Mouse (Mus musculus) stomach, embryonic 15.5 days (tissue): ENCODE data around the gene Wnk2. TPM values are rescaled to one million over a fixed set of nuclear protein-coding genes. Genes with fewer than 3 reads are reported as not detected.

Source experiments
- ATAC-seq: fragments of 200-750 bp; cut with Nextera tagmentation; 2 replicates; pipeline ENCODE4 v1.8.0; 2017; ENCODE audit warnings: low read depth, moderate number of reproducible peaks, moderate TSS enrichment; ENCODE audit not compliant: insufficient read depth, low FRiP score
- H3K27ac ChIP-seq: fragments of 300-500 bp; sonication (generic); 2 replicates; pipeline ENCODE4 v1.5.1; 2015; ENCODE audit warnings: mild to moderate bottlenecking, inconsistent platforms
- H3K27me3 ChIP-seq: fragments of 300-500 bp; sonication (generic); replicated peaks from 2 replicates; pipeline ENCODE4 v1.6.1; 2015; ENCODE audit warnings: inconsistent platforms
- H3K36me3 ChIP-seq: fragments of 300-500 bp; sonication (generic); 2 replicates; pipeline ENCODE4 v1.6.1; 2015; ENCODE audit warnings: inconsistent platforms
- H3K4me1 ChIP-seq: fragments of 300-500 bp; sonication (generic); 2 replicates; pipeline ENCODE4 v1.6.1; 2015; ENCODE audit warnings: inconsistent platforms
- H3K4me2 ChIP-seq: fragments of 300-500 bp; sonication (generic); 2 replicates; pipeline ENCODE4 v1.6.1; 2015; ENCODE audit warnings: mild to moderate bottlenecking, inconsistent platforms
- H3K4me3 ChIP-seq: fragments of 300-500 bp; sonication (generic); replicated peaks from 2 replicates; pipeline ENCODE4 v1.5.1; 2015; ENCODE audit warnings: inconsistent platforms
- H3K9ac ChIP-seq: fragments of 300-500 bp; sonication (generic); 2 replicates; pipeline ENCODE4 v1.6.1; 2015; ENCODE audit warnings: inconsistent platforms
- H3K9me3 ChIP-seq: fragments of 300-500 bp; sonication (generic); 2 replicates; pipeline ENCODE4 v1.6.1; 2016; ENCODE audit warnings: inconsistent platforms
- WGBS: fragments of 180-500 bp; shearing (Covaris S2); methylation state at CpG from one replicate; pipeline ENCODE4 v1.1.7; 2015; 5-methylcytosine and 5-hydroxymethylcytosine counted together
- polyA plus RNA-seq: library from polyadenylated mRNA; unstranded; fragments of >200 nt; fragmentation: Nextera tagmentation; extraction: Ambion mirVana; gene quantifications from 2 replicates; pipeline ENCODE4 v1.2.1, GENCODE M21; 2015

The Wnk2 gene
- polyA plus RNA-seq, 1 experiment from 2014 or later = 3.3 TPM

- no peak overlapping the region for H3K4me2 ChIP-seq
- peaks cover 7% of the 10 kb centered on the region for H3K4me1 ChIP-seq
- 82% methylated on average over 8 of the region's 8 CpGs for WGBS
- no peaks in the 10 kb centered on the region for H3K9me3 ChIP-seq
- no peak overlapping the region for H3K9ac ChIP-seq
- no peak overlapping the region for H3K4me3 ChIP-seq
- no peaks in the 10 kb centered on the region for H3K27me3 ChIP-seq
- ATAC-seq = no peak
- H3K36me3 ChIP-seq = no peaks in the 10 kb centered on the region
- H3K27ac ChIP-seq = no peak overlapping the region
These were observed 39.5 kb downstream of the Wnk2 start for GRCm38 (mm10) chr13:49108119-49108846.

- no peaks in the 10 kb centered on the region for H3K9me3 ChIP-seq
- no peak; the same call in 1 of the 2 replicates for ATAC-seq
- no peaks in the 10 kb centered on the region for H3K36me3 ChIP-seq
- H3K4me3 ChIP-seq = no peak overlapping the region
- no peaks in the 10 kb centered on the region for H3K27me3 ChIP-seq
- H3K9ac ChIP-seq = no peak overlapping the region
- 57% methylated on average over 1 of the region's 1 CpGs for WGBS
- peaks cover 12% of the 10 kb centered on the region for H3K4me1 ChIP-seq
- no peak overlapping the region for H3K4me2 ChIP-seq
- peak overlapping the region; percentile 58; the same call in 1 of the 2 replicates for H3K27ac ChIP-seq
These were observed 43.9 kb downstream of the Wnk2 start for GRCm38 (mm10) chr13:49103913-49104312.

GRCm38 (mm10) chr13:49103235-49103634 is 44.6 kb downstream of the Wnk2 start:
- 52% methylated on average over 7 of the region's 7 CpGs for WGBS
- no peak for ATAC-seq

GRCm38 (mm10) chr13:49100417-49100816 is 47.4 kb downstream of the Wnk2 start:
- peaks cover 12% of the 10 kb centered on the region for H3K4me1 ChIP-seq
- no peak overlapping the region for H3K4me3 ChIP-seq
- H3K27ac ChIP-seq = 0 out of 2 replicates have a peak overlapping the region, but pooled peaks have one; percentile 2
- peak; percentile 45; the same call in 1 of the 2 replicates for ATAC-seq
- H3K36me3 ChIP-seq = no peaks in the 10 kb centered on the region
- no peaks in the 10 kb centered on the region for H3K27me3 ChIP-seq
- no peaks in the 10 kb centered on the region for H3K9me3 ChIP-seq
- WGBS = 74% methylated on average over 1 of the region's 1 CpGs
- no peak overlapping the region for H3K4me2 ChIP-seq
- no peak overlapping the region for H3K9ac ChIP-seq

More at GRCm38 (mm10) chr13:49103235-49103634, 44.6 kb downstream of the Wnk2 start:
- no peak overlapping the region for H3K4me3 ChIP-seq
- no peak overlapping the region for H3K9ac ChIP-seq
- H3K27me3 ChIP-seq = no peaks in the 10 kb centered on the region
- H3K9me3 ChIP-seq = no peaks in the 10 kb centered on the region
- no peaks in the 10 kb centered on the region for H3K36me3 ChIP-seq
- H3K4me2 ChIP-seq = no peak overlapping the region
- peak overlapping the region; percentile 58; the same call in 1 of the 2 replicates for H3K27ac ChIP-seq
- H3K4me1 ChIP-seq = peaks cover 12% of the 10 kb centered on the region

GRCm38 (mm10) chr13:49096826-49097225 is 51.0 kb downstream of the Wnk2 start:
- no peaks in the 10 kb centered on the region for H3K36me3 ChIP-seq
- no peak for ATAC-seq
- no peak overlapping the region for H3K27ac ChIP-seq
- no peaks in the 10 kb centered on the region for H3K4me1 ChIP-seq
- no peaks in the 10 kb centered on the region for H3K9me3 ChIP-seq
- no peak overlapping the region for H3K9ac ChIP-seq
- no peaks in the 10 kb centered on the region for H3K27me3 ChIP-seq
- H3K4me3 ChIP-seq = no peak overlapping the region
- 86% methylated on average over 4 of the region's 4 CpGs for WGBS
- H3K4me2 ChIP-seq = no peak overlapping the region

GRCm38 (mm10) chr13:49094667-49095066 is 53.1 kb downstream of the Wnk2 start:
- ATAC-seq = no peak

GRCm38 (mm10) chr13:49093471-49093891 is 54.3 kb downstream of the Wnk2 start:
- no peaks in the 10 kb centered on the region for H3K27me3 ChIP-seq
- no peak overlapping the region for H3K4me3 ChIP-seq
- no peaks in the 10 kb centered on the region for H3K9me3 ChIP-seq
- H3K4me2 ChIP-seq = no peak overlapping the region
- ATAC-seq = no peak
- WGBS = 60% methylated on average over 9 of the region's 9 CpGs
- no peaks in the 10 kb centered on the region for H3K4me1 ChIP-seq
- no peak overlapping the region for H3K9ac ChIP-seq
- H3K36me3 ChIP-seq = 0 out of 2 replicates have a peak, but pooled peaks cover 5% of the 10 kb centered on the region
- no peak overlapping the region for H3K27ac ChIP-seq

More at GRCm38 (mm10) chr13:49094667-49095066, 53.1 kb downstream of the Wnk2 start:
- no peaks in the 10 kb centered on the region for H3K36me3 ChIP-seq
- H3K4me2 ChIP-seq = no peak overlapping the region
- H3K27ac ChIP-seq = no peak overlapping the region
- H3K27me3 ChIP-seq = no peaks in the 10 kb centered on the region
- H3K4me3 ChIP-seq = no peak overlapping the region
- 55% methylated on average over 6 of the region's 6 CpGs for WGBS
- no peak overlapping the region for H3K9ac ChIP-seq
- no peaks in the 10 kb centered on the region for H3K4me1 ChIP-seq
- no peaks in the 10 kb centered on the region for H3K9me3 ChIP-seq

- ATAC-seq = no peak
- WGBS = 78% methylated on average over 9 of the region's 9 CpGs
- no peaks in the 10 kb centered on the region for H3K4me1 ChIP-seq
- no peaks in the 10 kb centered on the region for H3K27me3 ChIP-seq
- H3K4me3 ChIP-seq = no peak overlapping the region
- H3K4me2 ChIP-seq = no peak overlapping the region
- no peaks in the 10 kb centered on the region for H3K9me3 ChIP-seq
- H3K36me3 ChIP-seq = 0 out of 2 replicates have a peak, but pooled peaks cover 5% of the 10 kb centered on the region
- H3K9ac ChIP-seq = no peak overlapping the region
- no peak overlapping the region for H3K27ac ChIP-seq
These were observed 55.2 kb downstream of the Wnk2 start for GRCm38 (mm10) chr13:49092596-49092995.

GRCm38 (mm10) chr13:49090176-49090575 is 57.6 kb downstream of the Wnk2 start:
- Histone ChIP-seq H3K27ac (no peak overlapping the region), H3K9ac (no peak overlapping the region), H3K27me3 (no peaks in the 10 kb centered on the region), H3K4me2 (no peak overlapping the region), H3K4me3 (no peak overlapping the region), H3K36me3 (0 out of 2 replicates have a peak, but pooled peaks cover 5% of the 10 kb centered on the region), H3K9me3 (no peaks in the 10 kb centered on the region), H3K4me1 (no peaks in the 10 kb centered on the region)
- 100% methylated on average over 1 of the region's 1 CpGs for WGBS
- ATAC-seq = no peak

- WGBS = 78% methylated on average over 6 of the region's 6 CpGs
These were observed 58.9 kb downstream of the Wnk2 start for GRCm38 (mm10) chr13:49088874-49089273.

GRCm38 (mm10) chr13:49087420-49087819 is 60.4 kb downstream of the Wnk2 start:
- no peak overlapping the region for H3K27ac ChIP-seq
- H3K27me3 ChIP-seq = no peaks in the 10 kb centered on the region
- H3K4me1 ChIP-seq = no peaks in the 10 kb centered on the region
- no peak overlapping the region for H3K9ac ChIP-seq
- peaks cover 5% of the 10 kb centered on the region; the same call in 1 of the 2 replicates for H3K36me3 ChIP-seq
- no peak overlapping the region for H3K4me3 ChIP-seq
- no peaks in the 10 kb centered on the region for H3K9me3 ChIP-seq
- H3K4me2 ChIP-seq = no peak overlapping the region
- WGBS = 56% methylated on average over 7 of the region's 7 CpGs
- no peak for ATAC-seq

More at GRCm38 (mm10) chr13:49088874-49089273, 58.9 kb downstream of the Wnk2 start:
- Histone ChIP-seq H3K4me1 (no peaks in the 10 kb centered on the region), H3K27ac (no peak overlapping the region), H3K4me3 (no peak overlapping the region), H3K4me2 (no peak overlapping the region), H3K9ac (no peak overlapping the region), H3K27me3 (no peaks in the 10 kb centered on the region), H3K9me3 (no peaks in the 10 kb centered on the region), H3K36me3 (peaks cover 5% of the 10 kb centered on the region; the same call in 1 of the 2 replicates)
- ATAC-seq = no peak

- Histone ChIP-seq H3K4me2 (no peak overlapping the region), H3K36me3 (peaks cover 5% of the 10 kb centered on the region; the same call in 1 of the 2 replicates), H3K4me1 (no peaks in the 10 kb centered on the region), H3K4me3 (no peak overlapping the region), H3K9me3 (no peaks in the 10 kb centered on the region), H3K27ac (no peak overlapping the region), H3K27me3 (no peaks in the 10 kb centered on the region), H3K9ac (no peak overlapping the region)
- ATAC-seq = no peak
- 73% methylated on average over 4 of the region's 4 CpGs for WGBS
These were observed 61.4 kb downstream of the Wnk2 start for GRCm38 (mm10) chr13:49086431-49086830.
